Mouse (Mus musculus) lung, postnatal 0 days (tissue): ENCODE data around the gene Dido1.

Source experiments
- CTCF ChIP-seq: IDR thresholded peaks from 2 replicates; pipeline ENCODE4 v1.5.1; 2016; ENCODE audit warnings: antibody characterized with exemption, mild to moderate bottlenecking
- EP300 ChIP-seq: IDR thresholded peaks from 2 replicates; pipeline ENCODE4 v1.6.1; 2016; ENCODE audit warnings: antibody characterized with exemption, mild to moderate bottlenecking, control low read depth

GRCm38 (mm10) chr2:180731036-180731435, 21.2 kb upstream of the Dido1 start:
- TF ChIP-seq CTCF (no peak), EP300 (no peak)
